Mouse (Mus musculus) liver, embryonic 14.5 days (tissue): ENCODE data around the gene Cpsf6. TPM values are rescaled to one million over a fixed set of nuclear protein-coding genes. Genes with fewer than 3 reads are reported as not detected.

Source experiments
- ATAC-seq: fragments of 200-750 bp; cut with Nextera tagmentation; 2 replicates; pipeline ENCODE4 v1.8.0; 2017; ENCODE audit warnings: moderate number of reproducible peaks, mild to moderate bottlenecking, moderate library complexity; ENCODE audit not compliant: insufficient read depth
- DNase-seq, 3 experiments: peaks; one replicate each; pipeline ENCODE4 v3.0.0-alpha.2; 2012 to 2013; ENCODE audit warnings: low read depth in 3 of 3, low spot score in 3 of 3
- H3K27ac ChIP-seq: fragments of 300-500 bp; sonication (generic); 2 replicates; pipeline ENCODE4 v1.5.1; 2014; ENCODE audit warnings: moderate library complexity, mild to moderate bottlenecking, control low read depth, inconsistent platforms
- H3K27me3 ChIP-seq: fragments of 300-500 bp; sonication (generic); 2 replicates; pipeline ENCODE4 v1.6.1; 2014; ENCODE audit warnings: mild to moderate bottlenecking, low read length, moderate library complexity; ENCODE audit not compliant: control insufficient read depth, insufficient read depth
- H3K36me3 ChIP-seq: fragments of 300-500 bp; sonication (generic); replicated peaks from 2 replicates; pipeline ENCODE4 v1.6.1; 2014; ENCODE audit warnings: low read depth; ENCODE audit not compliant: control insufficient read depth, insufficient read depth
- H3K4me1 ChIP-seq, 2 experiments: fragments of 200-500 bp in 1 of 2; fragments of 300-500 bp in 1 of 2; sonication (generic) in 1 of 2; replicated peaks; 2 replicates each; pipeline ENCODE4 v1.6.1; 2012 to 2014; ENCODE audit warnings: antibody characterized with exemption in 1 of 2, inconsistent platforms in 1 of 2, low read length in 1 of 2; ENCODE audit not compliant: control insufficient read depth in 2 of 2, insufficient read depth in 2 of 2
- H3K4me2 ChIP-seq: fragments of 300-500 bp; sonication (generic); 2 replicates; pipeline ENCODE4 v1.6.1; 2014; ENCODE audit warnings: low read depth, mild to moderate bottlenecking, control low read depth, moderate library complexity
- H3K4me3 ChIP-seq, 2 experiments: fragments of 200-500 bp in 1 of 2; fragments of 300-500 bp in 1 of 2; sonication (generic) in 1 of 2; 2 replicates each; pipeline ENCODE4 v1.5.1; 2012 to 2014; ENCODE audit warnings: low read depth in 2 of 2, low read length in 2 of 2, mild to moderate bottlenecking in 2 of 2, control low read depth in 1 of 2, inconsistent platforms in 1 of 2, moderate library complexity in 1 of 2; ENCODE audit not compliant: insufficient read depth in 1 of 2
- H3K9ac ChIP-seq: fragments of 300-500 bp; sonication (generic); replicated peaks from 2 replicates; pipeline ENCODE4 v1.6.1; 2014; ENCODE audit warnings: mild to moderate bottlenecking, control low read depth, moderate library complexity
- H3K9me3 ChIP-seq: fragments of 300-500 bp; sonication (generic); 2 replicates; pipeline ENCODE4 v1.6.1; 2016; ENCODE audit warnings: low read length, mixed read lengths; ENCODE audit not compliant: control insufficient read depth
- CTCF ChIP-seq: IDR thresholded peaks from 2 replicates; pipeline ENCODE4 v1.5.1; 2016; ENCODE audit warnings: antibody characterized with exemption, low read depth, control low read depth
- EP300 ChIP-seq: IDR thresholded peaks from 2 replicates; pipeline ENCODE4 v1.6.1; 2016; ENCODE audit warnings: antibody characterized with exemption, low read depth
- WGBS: fragments of 180-500 bp; shearing (Covaris S2); extraction: QIAGEN DNeasy Blood & Tissue Kit; methylation state at CpG from one replicate; pipeline ENCODE4 v1.1.7; 2014; ENCODE audit not compliant: insufficient replicate concordance; 5-methylcytosine and 5-hydroxymethylcytosine counted together
- polyA plus RNA-seq, 2 experiments: library from polyadenylated mRNA; depleted of rRNA in 1 of 2; stranded (reverse) in 1 of 2; unstranded in 1 of 2; fragments of >200 nt; fragmentation: Nextera tagmentation in 1 of 2; extraction: Ambion mirVana in 1 of 2; gene quantifications; 2 replicates each; pipeline versions ENCODE4 v1.2.1 to v1.2.3; 2012 to 2014

Gene Cpsf6
- polyA plus RNA-seq, 2 experiments = 27.5 to 51.7 TPM

- Histone ChIP-seq H3K9ac (no peak overlapping the region), H3K4me2 (no peak overlapping the region), H3K4me1 (no peaks in the 10 kb centered on the region), H3K27me3 (no peaks in the 10 kb centered on the region), H3K9me3 (no peaks in the 10 kb centered on the region), H3K36me3 (no peaks in the 10 kb centered on the region), H3K27ac (no peak overlapping the region), H3K4me3 (no peak overlapping the region)
- no peak for DNase-seq
- ATAC-seq = no peak
- TF ChIP-seq CTCF (no peak), EP300 (no peak)
- WGBS = 65% methylated on average over 6 of the region's 6 CpGs
These were observed 7.2 kb upstream of the Cpsf6 start for GRCm38 (mm10) chr10:117386981-117387380.

- TF ChIP-seq EP300 = no peak
- TF ChIP-seq CTCF = no peak
These were observed 6.4 kb upstream of the Cpsf6 start for GRCm38 (mm10) chr10:117386261-117386660.

GRCm38 (mm10) chr10:117385431-117385830 is 5.6 kb upstream of the Cpsf6 start:
- WGBS = 60% methylated on average over 4 of the region's 4 CpGs
- Histone ChIP-seq H3K27me3 (no peaks in the 10 kb centered on the region), H3K36me3 (no peaks in the 10 kb centered on the region), H3K4me1 (no peaks in the 10 kb centered on the region), H3K4me2 (no peak overlapping the region), H3K4me3 (no peak overlapping the region), H3K9ac (no peak overlapping the region), H3K27ac (no peak overlapping the region), H3K9me3 (no peaks in the 10 kb centered on the region)
- ATAC-seq = no peak
- TF ChIP-seq EP300 (no peak), CTCF (no peak)
- DNase-seq = no peak

More at GRCm38 (mm10) chr10:117386261-117386660, 6.4 kb upstream of the Cpsf6 start:
- Histone ChIP-seq H3K27me3 (no peaks in the 10 kb centered on the region), H3K27ac (no peak overlapping the region), H3K4me2 (no peak overlapping the region), H3K9me3 (no peaks in the 10 kb centered on the region), H3K4me3 (no peak overlapping the region), H3K9ac (no peak overlapping the region), H3K36me3 (no peaks in the 10 kb centered on the region), H3K4me1 (no peaks in the 10 kb centered on the region)
- no peak for DNase-seq
- no peak for ATAC-seq
- WGBS = 73% methylated on average over 1 of the region's 1 CpGs

- Histone ChIP-seq H3K36me3 (no peaks in the 10 kb centered on the region), H3K9me3 (no peaks in the 10 kb centered on the region), H3K4me1 (no peaks in the 10 kb centered on the region; a peak in 1 of 4 replicates), H3K4me3 (no peak overlapping the region), H3K9ac (no peak overlapping the region), H3K27ac (no peak overlapping the region), H3K27me3 (no peaks in the 10 kb centered on the region), H3K4me2 (no peak overlapping the region)
- no peak for TF ChIP-seq CTCF
- TF ChIP-seq EP300 = no peak
- WGBS = 48% methylated on average over 2 of the region's 2 CpGs
- DNase-seq (no peak), ATAC-seq (no peak)
These were observed 5.2 kb upstream of the Cpsf6 start for GRCm38 (mm10) chr10:117385086-117385430.

- Histone ChIP-seq H3K4me3 (no peak overlapping the region), H3K36me3 (no peaks in the 10 kb centered on the region), H3K9ac (no peak overlapping the region), H3K9me3 (no peaks in the 10 kb centered on the region), H3K4me2 (no peak overlapping the region), H3K27me3 (no peaks in the 10 kb centered on the region), H3K27ac (no peak overlapping the region), H3K4me1 (peaks cover 3% of the 10 kb centered on the region in 2 experiments; a peak in 3 of 4 replicates)
- ATAC-seq (no peak), DNase-seq (no peak)
- TF ChIP-seq CTCF (no peak), EP300 (no peak)
- WGBS = 63% methylated on average over 4 of the region's 4 CpGs
These were observed 4.7 kb upstream of the Cpsf6 start for GRCm38 (mm10) chr10:117384386-117385085.
